Mouse (Mus musculus) G1E (cell line): ENCODE measurements around the gene Dnaaf5. TPM values are rescaled to one million over a fixed set of nuclear protein-coding genes. Genes with fewer than 3 reads are reported as not detected.

Experiments used
- ATAC-seq: 2 replicates; pipeline ENCODE4 v1.8.0; 2016; ENCODE audit warnings: mild to moderate bottlenecking; ENCODE audit not compliant: insufficient number of reproducible peaks, poor library complexity, low FRiP score, severe bottlenecking; ENCODE audit errors: extremely low read depth
- DNase-seq: peaks from one replicate; pipeline ENCODE4 v3.0.0; 2012; ENCODE audit warnings: low spot score
- H3K27me3 ChIP-seq: 2 replicates; pipeline ENCODE4 v1.6.1; 2012; ENCODE audit warnings: mild to moderate bottlenecking, low read length, inconsistent platforms; ENCODE audit not compliant: insufficient read depth
- H3K36me3 ChIP-seq: replicated peaks from 2 replicates; pipeline ENCODE3; 2012; ENCODE audit warnings: mild to moderate bottlenecking, inconsistent platforms
- H3K4me1 ChIP-seq: 2 replicates; pipeline ENCODE4 v1.6.1; 2012; ENCODE audit warnings: low read depth, low read length, inconsistent platforms, mixed read lengths; ENCODE audit not compliant: insufficient read depth
- H3K4me3 ChIP-seq: 2 replicates; pipeline ENCODE4 v1.5.1; 2012; ENCODE audit warnings: low read depth, mild to moderate bottlenecking, inconsistent platforms, low read length, moderate library complexity, mixed read lengths
- H3K9me3 ChIP-seq: replicated peaks from 2 replicates; pipeline ENCODE4 v1.6.1; 2012; ENCODE audit warnings: inconsistent platforms
- CTCF ChIP-seq: IDR thresholded peaks from 2 replicates; pipeline ENCODE4 v1.5.1; 2012; ENCODE audit warnings: low read depth, low read length, inconsistent platforms, mixed read lengths
- GATA1 ChIP-seq: IDR thresholded peaks from 2 replicates; pipeline ENCODE4 v1.6.1; 2012; ENCODE audit warnings: borderline replicate concordance, low read length, inconsistent platforms, mixed read lengths
- GATA2 ChIP-seq: IDR thresholded peaks from 2 replicates; pipeline ENCODE4 v1.6.1; 2012; ENCODE audit warnings: low read depth, low read length, inconsistent platforms, borderline replicate concordance
- POLR2AphosphoS5 ChIP-seq: IDR thresholded peaks from 2 replicates; pipeline ENCODE4 v1.6.1; 2012; ENCODE audit warnings: low read depth, low read length, inconsistent platforms; ENCODE audit not compliant: insufficient replicate concordance
- TAL1 ChIP-seq: conservative IDR thresholded peaks from 2 replicates; pipeline ENCODE4 v1.6.1; 2012; ENCODE audit warnings: low read depth, low read length, inconsistent platforms, mixed read lengths
- polyA plus RNA-seq: library from polyadenylated mRNA; stranded (reverse); fragments of >175 nt; gene quantifications from 2 replicates; pipeline ENCODE4 v1.2.3, GENCODE M21; 2012
- total RNA-seq, 2 experiments: library from RNA; stranded (forward) in 1 of 2; stranded (reverse) in 1 of 2; fragments of 200-1000 nt in 1 of 2; fragments of >200 nt in 1 of 2; fragmentation: Nextera tagmentation in 1 of 2; gene quantifications; 2 replicates each; pipeline ENCODE4 v1.2.3; 2014 to 2017

Gene Dnaaf5
- total and polyA plus RNA-seq, 3 experiments = 9.8 to 72.6 (median 23.8) TPM

- no peaks in the 10 kb centered on the region for H3K9me3 ChIP-seq
- ATAC-seq (no peak), DNase-seq (no peak)
- H3K4me3 ChIP-seq = no peak overlapping the region
- TF ChIP-seq TAL1 = no peak
- TF ChIP-seq CTCF = no peak
- no peak for TF ChIP-seq GATA2
- no peak for TF ChIP-seq POLR2AphosphoS5
- no peak for TF ChIP-seq GATA1
- no peaks in the 10 kb centered on the region for H3K27me3 ChIP-seq
- H3K36me3 ChIP-seq = peaks cover 96% of the 10 kb centered on the region
- no peaks in the 10 kb centered on the region for H3K4me1 ChIP-seq
These were observed 79.7 kb downstream of the Dnaaf5 start for GRCm38 (mm10) chr5:139229716-139230115.

- Histone ChIP-seq H3K4me1 (0 out of 2 replicates have a peak, but pooled peaks cover 1% of the 10 kb centered on the region), H3K36me3 (peaks cover 97% of the 10 kb centered on the region), H3K4me3 (no peak overlapping the region), H3K27me3 (no peaks in the 10 kb centered on the region), H3K9me3 (no peaks in the 10 kb centered on the region)
- DNase-seq (no peak), ATAC-seq (no peak)
- TF ChIP-seq TAL1 = no peak
These were observed 82.1 kb downstream of the Dnaaf5 start for GRCm38 (mm10) chr5:139232083-139232482.

GRCm38 (mm10) chr5:139234423-139234822 is 84.4 kb downstream of the Dnaaf5 start:
- no peak for TF ChIP-seq CTCF
- no peak for TF ChIP-seq GATA2
- no peak for TF ChIP-seq GATA1
- TF ChIP-seq TAL1 = no peak
- no peak for TF ChIP-seq POLR2AphosphoS5
- Histone ChIP-seq H3K4me1 (peaks cover 1% of the 10 kb centered on the region; the same call in 1 of the 2 replicates), H3K27me3 (no peaks in the 10 kb centered on the region), H3K9me3 (no peaks in the 10 kb centered on the region), H3K36me3 (peaks cover 98% of the 10 kb centered on the region), H3K4me3 (no peak overlapping the region)
- ATAC-seq (no peak), DNase-seq (no peak)

Other genes with a start within 250 kb of the Dnaaf5 start
- not detected in 2 replicates for gene Pdgfa, start 152.9 kb upstream of the Dnaaf5 start, total RNA-seq (2014; fragmentation: Nextera tagmentation)
- gene Pdgfa, start 152.9 kb upstream of the Dnaaf5 start, total RNA-seq (2017) = 0.06 TPM in 1 of 2 replicates, not detected in the other
- gene Pdgfa, start 152.9 kb upstream of the Dnaaf5 start, polyA plus RNA-seq = not detected in 2 replicates
- not detected in 2 replicates for gene Prkar1b, start 222 bp upstream of the Dnaaf5 start, total RNA-seq (2014; fragmentation: Nextera tagmentation)
- gene Prkar1b, start 222 bp upstream of the Dnaaf5 start, total RNA-seq (2017) = 1.3 TPM in 1 of 2 replicates, not detected in the other
- gene Prkar1b, start 222 bp upstream of the Dnaaf5 start, polyA plus RNA-seq = not detected in 2 replicates
- 32.8 and 61.2 TPM in 2 replicates for gene Sun1, start 50.4 kb downstream of the Dnaaf5 start, total RNA-seq (2014; fragmentation: Nextera tagmentation)
- gene Sun1, start 50.4 kb downstream of the Dnaaf5 start, total RNA-seq (2017) = 45.7 and 45.8 TPM in 2 replicates
- 7.6 and 11.8 TPM in 2 replicates for gene Sun1, start 50.4 kb downstream of the Dnaaf5 start, polyA plus RNA-seq
- 37.3 and 45.3 TPM in 2 replicates for gene Get4, start 102.1 kb downstream of the Dnaaf5 start, total RNA-seq (2014; fragmentation: Nextera tagmentation)
- gene Get4, start 102.1 kb downstream of the Dnaaf5 start, total RNA-seq (2017) = 22.3 and 23.9 TPM in 2 replicates
- gene Get4, start 102.1 kb downstream of the Dnaaf5 start, polyA plus RNA-seq = 68.0 and 71.2 TPM in 2 replicates
- gene Adap1, start 175.4 kb downstream of the Dnaaf5 start, total RNA-seq (2014; fragmentation: Nextera tagmentation) = 1.2 and 2.3 TPM in 2 replicates
- 1.3 and 1.4 TPM in 2 replicates for gene Adap1, start 175.4 kb downstream of the Dnaaf5 start, total RNA-seq (2017)
- 1.7 and 1.8 TPM in 2 replicates for gene Adap1, start 175.4 kb downstream of the Dnaaf5 start, polyA plus RNA-seq
- 4.8 and 10.0 TPM in 2 replicates for gene Cox19, start 201.2 kb downstream of the Dnaaf5 start, total RNA-seq (2014; fragmentation: Nextera tagmentation)
- 40.8 and 41.0 TPM in 2 replicates for gene Cox19, start 201.2 kb downstream of the Dnaaf5 start, total RNA-seq (2017)
- 35.7 and 37.7 TPM in 2 replicates for gene Cox19, start 201.2 kb downstream of the Dnaaf5 start, polyA plus RNA-seq
- gene Cyp2w1, start 202.4 kb downstream of the Dnaaf5 start, total RNA-seq (2014; fragmentation: Nextera tagmentation) = not detected in 2 replicates
- gene Cyp2w1, start 202.4 kb downstream of the Dnaaf5 start, total RNA-seq (2017) = not detected in 2 replicates
- gene Cyp2w1, start 202.4 kb downstream of the Dnaaf5 start, polyA plus RNA-seq = not detected in 2 replicates
- 34.2 and 36.5 TPM in 2 replicates for gene Gpr146, start 227.5 kb downstream of the Dnaaf5 start, total RNA-seq (2014; fragmentation: Nextera tagmentation)
- gene Gpr146, start 227.5 kb downstream of the Dnaaf5 start, total RNA-seq (2017) = 26.8 and 27.4 TPM in 2 replicates
- gene Gpr146, start 227.5 kb downstream of the Dnaaf5 start, polyA plus RNA-seq = 18.1 and 21.3 TPM in 2 replicates